Mouse (Mus musculus): ENCODE results near the gene T. TPM values are rescaled to one million over a fixed set of nuclear protein-coding genes. Genes with fewer than 3 reads are reported as not detected.

T gene
- polyA plus RNA-seq, 1 experiment = 0.15 TPM

GRCm38 (mm10) chr17:8481797-8482196 lies 47.6 kb downstream of the T start:
- TF ChIP-seq CTCF (IDR thresholded peaks at IDR 0.05; ENCODE audit: borderline replicate concordance, insufficient read depth, low read depth, low read length) (no peak), POLR2A (IDR thresholded peaks at IDR 0.05; ENCODE audit: borderline replicate concordance, insufficient read depth, low read length) (no peak)
- Histone ChIP-seq H3K27ac (ENCODE audit: insufficient read depth, low read length) (no peak overlapping the region), H3K4me1 (ENCODE audit: control insufficient read depth, insufficient read depth, low read length) (no peaks in the 10 kb centered on the region), H3K27me3 (ENCODE audit: control insufficient read depth, insufficient read depth, low read length) (no peaks in the 10 kb centered on the region), H3K4me3 (replicated peaks; ENCODE audit: insufficient read depth, low read depth, low read length) (no peak overlapping the region)
- WGBS = 90% methylated on average over 10 of the region's 10 CpGs
- no peak for DNase-seq

GRCm38 (mm10) chr17:8482876-8483275 lies 48.7 kb downstream of the T start:
- no peak for TF ChIP-seq CTCF (IDR thresholded peaks at IDR 0.05; ENCODE audit: borderline replicate concordance, insufficient read depth, low read depth, low read length)
- no peak for TF ChIP-seq POLR2A (IDR thresholded peaks at IDR 0.05; ENCODE audit: borderline replicate concordance, insufficient read depth, low read length)
- Histone ChIP-seq H3K4me1 (ENCODE audit: control insufficient read depth, insufficient read depth, low read length) (peaks cover 2% of the 10 kb centered on the region; the same call in 1 of the 2 replicates), H3K27ac (ENCODE audit: insufficient read depth, low read length) (no peak overlapping the region), H3K27me3 (ENCODE audit: control insufficient read depth, insufficient read depth, low read length) (no peaks in the 10 kb centered on the region), H3K4me3 (replicated peaks; ENCODE audit: insufficient read depth, low read depth, low read length) (no peak overlapping the region)
- no peak for DNase-seq
- 83% methylated on average over 7 of the region's 7 CpGs for WGBS

GRCm38 (mm10) chr17:8484246-8484645 lies 50.0 kb downstream of the T start:
- Histone ChIP-seq H3K27me3 (ENCODE audit: control insufficient read depth, insufficient read depth, low read length) (no peaks in the 10 kb centered on the region), H3K4me1 (ENCODE audit: control insufficient read depth, insufficient read depth, low read length) (peaks cover 7% of the 10 kb centered on the region; the same call in 1 of the 2 replicates), H3K4me3 (replicated peaks; ENCODE audit: insufficient read depth, low read depth, low read length) (no peak overlapping the region), H3K27ac (ENCODE audit: insufficient read depth, low read length) (no peak overlapping the region)
- 55% methylated on average over 3 of the region's 3 CpGs for WGBS
- TF ChIP-seq CTCF (IDR thresholded peaks at IDR 0.05; ENCODE audit: borderline replicate concordance, insufficient read depth, low read depth, low read length) = no peak
- DNase-seq = no peak

- TF ChIP-seq CTCF (IDR thresholded peaks at IDR 0.05; ENCODE audit: borderline replicate concordance, insufficient read depth, low read depth, low read length) = no peak
- TF ChIP-seq POLR2A (IDR thresholded peaks at IDR 0.05; ENCODE audit: borderline replicate concordance, insufficient read depth, low read length) = no peak
- Histone ChIP-seq H3K4me1 (ENCODE audit: control insufficient read depth, insufficient read depth, low read length) (peaks cover 7% of the 10 kb centered on the region; the same call in 1 of the 2 replicates), H3K4me3 (replicated peaks; ENCODE audit: insufficient read depth, low read depth, low read length) (no peak overlapping the region)
These were observed 50.9 kb downstream of the T start for GRCm38 (mm10) chr17:8485146-8485545.

GRCm38 (mm10) chr17:8487824-8488223 lies 53.6 kb downstream of the T start:
- Histone ChIP-seq H3K27me3 (ENCODE audit: control insufficient read depth, insufficient read depth, low read length) (no peaks in the 10 kb centered on the region), H3K27ac (ENCODE audit: insufficient read depth, low read length) (peak overlapping the region; percentile 18), H3K4me3 (replicated peaks; ENCODE audit: insufficient read depth, low read depth, low read length) (peak overlapping the region; percentile 14), H3K4me1 (ENCODE audit: control insufficient read depth, insufficient read depth, low read length) (peaks cover 7% of the 10 kb centered on the region; the same call in 1 of the 2 replicates)
- 7% methylated on average over 12 of the region's 12 CpGs for WGBS
- TF ChIP-seq CTCF (IDR thresholded peaks at IDR 0.05; ENCODE audit: borderline replicate concordance, insufficient read depth, low read depth, low read length) (no peak), POLR2A (IDR thresholded peaks at IDR 0.05; ENCODE audit: borderline replicate concordance, insufficient read depth, low read length) (peak; percentile 62; the same call in 1 of the 2 replicates)
- DNase-seq = peak; percentile 85 to 89

More at GRCm38 (mm10) chr17:8485146-8485545, 50.9 kb downstream of the T start:
- no peak for DNase-seq
- no peak overlapping the region for H3K27ac ChIP-seq (ENCODE audit: insufficient read depth, low read length)
- no peaks in the 10 kb centered on the region for H3K27me3 ChIP-seq (ENCODE audit: control insufficient read depth, insufficient read depth, low read length)

GRCm38 (mm10) chr17:8490971-8491370 lies 56.7 kb downstream of the T start:
- Histone ChIP-seq H3K27me3 (ENCODE audit: control insufficient read depth, insufficient read depth, low read length) (no peaks in the 10 kb centered on the region), H3K27ac (ENCODE audit: insufficient read depth, low read length) (no peak overlapping the region), H3K4me3 (replicated peaks; ENCODE audit: insufficient read depth, low read depth, low read length) (no peak overlapping the region), H3K4me1 (ENCODE audit: control insufficient read depth, insufficient read depth, low read length) (peaks cover 7% of the 10 kb centered on the region; the same call in 1 of the 2 replicates)
- WGBS = 85% methylated on average over 5 of the region's 5 CpGs
- TF ChIP-seq CTCF (IDR thresholded peaks at IDR 0.05; ENCODE audit: borderline replicate concordance, insufficient read depth, low read depth, low read length) (no peak), POLR2A (IDR thresholded peaks at IDR 0.05; ENCODE audit: borderline replicate concordance, insufficient read depth, low read length) (no peak)
- no peak for DNase-seq

Other genes starting within 250 kb of the T start
- gene Ccr6, start 198.4 kb upstream of the T start, polyA plus RNA-seq (2012; rRNA removed) = not detected in 2 replicates
- gene Mpc1, start 151.5 kb upstream of the T start, polyA plus RNA-seq (2012; rRNA removed) = 524 and 528 TPM in 2 replicates
- 116 and 118 TPM in 2 replicates for gene Sft2d1, start 123.3 kb upstream of the T start, polyA plus RNA-seq (2012; rRNA removed)
- 57.9 and 78.1 TPM in 2 replicates for gene Prr18, start 97.0 kb upstream of the T start, polyA plus RNA-seq (2012; rRNA removed)
- gene T2, start 78.4 kb upstream of the T start, polyA plus RNA-seq (2012; rRNA removed) = 0.80 and 1.0 TPM in 2 replicates
- 31.9 and 40.9 TPM in 2 replicates for gene Pde10a, start 90.9 kb downstream of the T start, polyA plus RNA-seq (2012; rRNA removed)
- gene Gm17087, start 132.5 kb downstream of the T start, polyA plus RNA-seq (2012; rRNA removed) = not detected in 2 replicates